In the genomic region with DNA sequence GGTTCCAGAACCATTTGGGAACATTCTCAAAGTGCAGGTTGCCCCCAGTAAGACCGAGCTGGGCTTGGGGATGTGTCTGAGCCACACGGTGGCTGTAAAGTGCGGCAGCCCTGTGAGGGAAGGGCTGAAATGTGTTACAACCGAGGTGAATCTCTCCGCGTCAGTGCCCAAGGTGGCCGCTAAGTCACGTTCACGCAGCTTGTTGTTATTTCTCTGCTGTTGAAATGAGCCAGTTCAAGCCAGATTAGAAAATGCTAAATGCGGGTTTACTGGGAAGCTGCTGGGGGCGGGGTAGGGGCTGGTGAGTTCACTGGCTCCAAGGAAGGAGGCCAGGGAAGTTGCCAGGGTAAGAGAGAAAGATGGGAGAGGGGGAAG, we compare ENCODE assay signal across 10 mouse cellular contexts. TPM values are rescaled to one million over a fixed set of nuclear protein-coding genes. Genes with fewer than 3 reads are reported as not detected.
DNase-seq lines count a peak whose midpoint lies in the region; ATAC-seq and TF ChIP-seq lines count a peak whose summit lies in the region.
"Had no signal": no experiment of that assay in that cellular context is flagged by ENCODE, and none has a peak within 500 bp of the region (broad histone marks: within the 10 kb centered on the region; RNA-seq: fewer than 3 reads in every experiment).

No protein-coding gene starts in this region.

- H3K9ac ChIP-seq in forebrain, embryonic 12.5 days: no peak overlapping the region
- no peak overlapping the region for H3K9ac ChIP-seq in forebrain, embryonic 16.5 days (replicated peaks; ENCODE audit: low read depth, low read length)
- no peak overlapping the region for H3K9ac ChIP-seq in lung, postnatal 0 days (replicated peaks; ENCODE audit: low read depth)
- no peak overlapping the region for H3K9ac ChIP-seq in liver, embryonic 12.5 days
- H3K9ac ChIP-seq: liver, embryonic 15.5 days had no signal

- no peaks in the 10 kb centered on the region for H3K9me3 ChIP-seq in forebrain, embryonic 12.5 days
- no peaks in the 10 kb centered on the region for H3K9me3 ChIP-seq in forebrain, embryonic 16.5 days (ENCODE audit: control insufficient read depth, low read length)
- no peaks in the 10 kb centered on the region for H3K9me3 ChIP-seq in lung, postnatal 0 days (ENCODE audit: low read length)
- H3K9me3 ChIP-seq in liver, embryonic 12.5 days (replicated peaks): no peaks in the 10 kb centered on the region
- H3K9me3 ChIP-seq: liver, embryonic 15.5 days had no signal

- no peaks in the 10 kb centered on the region for H3K27me3 ChIP-seq in forebrain, embryonic 12.5 days
- no peaks in the 10 kb centered on the region for H3K27me3 ChIP-seq in forebrain, embryonic 16.5 days (replicated peaks; ENCODE audit: control insufficient read depth, insufficient read depth, low read length)
- H3K27me3 ChIP-seq in lung, postnatal 0 days (replicated peaks; ENCODE audit: insufficient read depth, low read length): no peaks in the 10 kb centered on the region
- peaks cover 18% of the 10 kb centered on the region for H3K27me3 ChIP-seq in liver, embryonic 12.5 days (replicated peaks)

- intact Hi-C loops in left cerebral cortex, postnatal 10 days (cut with DNase I): no loop called here

- H3K36me3 ChIP-seq in forebrain, embryonic 12.5 days (replicated peaks): no peaks in the 10 kb centered on the region
- no peaks in the 10 kb centered on the region for H3K36me3 ChIP-seq in forebrain, embryonic 16.5 days (ENCODE audit: control insufficient read depth, insufficient read depth)
- no peaks in the 10 kb centered on the region for H3K36me3 ChIP-seq in lung, postnatal 0 days (ENCODE audit: insufficient read depth, low read length)
- no peaks in the 10 kb centered on the region for H3K36me3 ChIP-seq in liver, embryonic 12.5 days
- H3K36me3 ChIP-seq: liver, embryonic 15.5 days had no signal

- WGBS in forebrain, embryonic 12.5 days: 20% methylated on average over 11 of the region's 11 CpGs
- 19% methylated on average over 11 of the region's 11 CpGs for WGBS in forebrain, embryonic 16.5 days
- 4% methylated on average over 11 of the region's 11 CpGs for WGBS in lung, postnatal 0 days
- 13% methylated on average over 11 of the region's 11 CpGs for WGBS in liver, embryonic 12.5 days (ENCODE audit: insufficient replicate concordance)

- H3K4me3 ChIP-seq in forebrain, embryonic 12.5 days (replicated peaks): no peak overlapping the region
- no peak overlapping the region for H3K4me3 ChIP-seq in forebrain, embryonic 16.5 days (replicated peaks; ENCODE audit: low read length)
- no peak overlapping the region for H3K4me3 ChIP-seq in lung, postnatal 0 days (ENCODE audit: low read depth, low read length)
- no peak overlapping the region for H3K4me3 ChIP-seq in liver, embryonic 12.5 days
- H3K4me3 ChIP-seq: liver, embryonic 15.5 days had no signal

- DNase-seq in lung, postnatal 0 days (ENCODE audit: low spot score): no peak
- DNase-seq in lung, postnatal 25 days (ENCODE audit: low spot score): no peak
- no peak for DNase-seq in thymus, postnatal 36 days
- DNase-seq in testis, postnatal 10 days (ENCODE audit: low spot score): no peak
- no peak for DNase-seq in left cerebral cortex, postnatal 10 days (ENCODE audit: extremely low spot score in 1 of 2, low spot score in 2 of 2)

- peak; percentile 20; the same call in 1 of the 2 replicates for ATAC-seq in forebrain, embryonic 12.5 days (ENCODE audit: low FRiP score)
- no peak for ATAC-seq in forebrain, embryonic 16.5 days
- ATAC-seq in lung, postnatal 0 days: no peak
- no peak for ATAC-seq in liver, embryonic 12.5 days

- TF ChIP-seq EP300 in lung, postnatal 0 days (IDR thresholded peaks at IDR 0.05): no peak

- no peak overlapping the region for H3K27ac ChIP-seq in forebrain, embryonic 12.5 days
- no peak overlapping the region for H3K27ac ChIP-seq in forebrain, embryonic 16.5 days (ENCODE audit: low read length)
- no peak overlapping the region for H3K27ac ChIP-seq in lung, postnatal 0 days (ENCODE audit: low read length)
- no peak overlapping the region for H3K27ac ChIP-seq in liver, embryonic 12.5 days
- H3K27ac ChIP-seq: liver, embryonic 15.5 days had no signal

- peaks cover 3% of the 10 kb centered on the region; the same call in 1 of the 2 replicates for H3K4me1 ChIP-seq in forebrain, embryonic 12.5 days
- H3K4me1 ChIP-seq in forebrain, embryonic 16.5 days (replicated peaks; ENCODE audit: control insufficient read depth, insufficient read depth, low read length): no peaks in the 10 kb centered on the region
- peaks cover 7% of the 10 kb centered on the region; the same call in 1 of the 2 replicates for H3K4me1 ChIP-seq in lung, postnatal 0 days (ENCODE audit: insufficient read depth, low read depth, low read length)
- no peaks in the 10 kb centered on the region for H3K4me1 ChIP-seq in liver, embryonic 12.5 days
- H3K4me1 ChIP-seq: liver, embryonic 15.5 days had no signal

- no peak for TF ChIP-seq CTCF in lung, postnatal 0 days (IDR thresholded peaks at IDR 0.05)

- H3K4me2 ChIP-seq in forebrain, embryonic 12.5 days: peak overlapping the region; percentile 29
- H3K4me2 ChIP-seq in forebrain, embryonic 16.5 days (ENCODE audit: low read length): no peak overlapping the region
- H3K4me2 ChIP-seq in lung, postnatal 0 days (replicated peaks; ENCODE audit: low read depth, low read length): peak overlapping the region; percentile 44
- peak overlapping the region; percentile 12; the same call in 1 of the 2 replicates for H3K4me2 ChIP-seq in liver, embryonic 12.5 days
- H3K4me2 ChIP-seq: liver, embryonic 15.5 days had no signal

RNA-seq across cellular contexts. Expression of a gene that starts 46.7 kb away (rescaled TPM):
- polyA plus RNA-seq in forebrain, embryonic 12.5 days (2016; fragmentation: Nextera tagmentation; extraction: Ambion mirVana): not detected in 2 replicates
- 0.16 and 0.41 TPM in 2 replicates for polyA plus RNA-seq in forebrain, embryonic 16.5 days (2015; fragmentation: Nextera tagmentation; extraction: Ambion mirVana)
- polyA plus RNA-seq in lung, postnatal 0 days (2015; fragmentation: Nextera tagmentation; extraction: Ambion mirVana): 0.29 and 0.42 TPM in 2 replicates
- 0.02 TPM in 1 of 2 replicates, not detected in the other for polyA plus RNA-seq in liver, embryonic 12.5 days (2016; fragmentation: Nextera tagmentation; extraction: Ambion mirVana)
- 10 to 100 TPM; 32.1 to 33.5 TPM for total RNA-seq in left cerebral cortex, postnatal 10 days (2021)
- total RNA-seq: gastrocnemius, adult 18-20 months had no signal
- polyA plus RNA-seq: liver, embryonic 15.5 days had no signal
